Mouse (Mus musculus) intestine, embryonic 15.5 days (tissue): Measurements from ENCODE around the gene Cradd. TPM values are rescaled to one million over a fixed set of nuclear protein-coding genes. Genes with fewer than 3 reads are reported as not detected.

Experiments
- ATAC-seq: fragments of 200-750 bp; cut with Nextera tagmentation; 2 replicates; pipeline ENCODE4 v1.8.0; 2017; ENCODE audit warnings: moderate TSS enrichment, moderate library complexity
- H3K27ac ChIP-seq: fragments of 300-500 bp; sonication (generic); 2 replicates; pipeline ENCODE4 v1.5.1; 2015; ENCODE audit warnings: mild to moderate bottlenecking, inconsistent platforms
- H3K27me3 ChIP-seq: fragments of 300-500 bp; sonication (generic); replicated peaks from 2 replicates; pipeline ENCODE4 v1.6.1; 2015; ENCODE audit warnings: inconsistent platforms
- H3K36me3 ChIP-seq: fragments of 300-500 bp; sonication (generic); 2 replicates; pipeline ENCODE4 v1.6.1; 2015; ENCODE audit warnings: inconsistent platforms
- H3K4me1 ChIP-seq: fragments of 300-500 bp; sonication (generic); replicated peaks from 2 replicates; pipeline ENCODE4 v1.6.1; 2015; ENCODE audit warnings: inconsistent platforms
- H3K4me2 ChIP-seq: fragments of 300-500 bp; sonication (generic); replicated peaks from 2 replicates; pipeline ENCODE4 v1.6.1; 2015; ENCODE audit warnings: mild to moderate bottlenecking, inconsistent platforms
- H3K4me3 ChIP-seq: fragments of 300-500 bp; sonication (generic); replicated peaks from 2 replicates; pipeline ENCODE4 v1.5.1; 2015; ENCODE audit warnings: inconsistent platforms
- H3K9ac ChIP-seq: fragments of 300-500 bp; sonication (generic); 2 replicates; pipeline ENCODE4 v1.6.1; 2015; ENCODE audit warnings: inconsistent platforms
- H3K9me3 ChIP-seq: fragments of 300-500 bp; sonication (generic); 2 replicates; pipeline ENCODE4 v1.6.1; 2016; ENCODE audit warnings: inconsistent platforms
- WGBS: fragments of 180-500 bp; shearing (Covaris S2); methylation state at CpG from one replicate; pipeline ENCODE4 v1.1.7; 2015; 5-methylcytosine and 5-hydroxymethylcytosine counted together
- polyA plus RNA-seq: library from polyadenylated mRNA; unstranded; fragments of >200 nt; fragmentation: Nextera tagmentation; extraction: Ambion mirVana; gene quantifications from 2 replicates; pipeline ENCODE4 v1.2.1, GENCODE M21; 2015

The Cradd gene
- polyA plus RNA-seq, 1 experiment from 2014 or later = 11.2 TPM

DNA sequence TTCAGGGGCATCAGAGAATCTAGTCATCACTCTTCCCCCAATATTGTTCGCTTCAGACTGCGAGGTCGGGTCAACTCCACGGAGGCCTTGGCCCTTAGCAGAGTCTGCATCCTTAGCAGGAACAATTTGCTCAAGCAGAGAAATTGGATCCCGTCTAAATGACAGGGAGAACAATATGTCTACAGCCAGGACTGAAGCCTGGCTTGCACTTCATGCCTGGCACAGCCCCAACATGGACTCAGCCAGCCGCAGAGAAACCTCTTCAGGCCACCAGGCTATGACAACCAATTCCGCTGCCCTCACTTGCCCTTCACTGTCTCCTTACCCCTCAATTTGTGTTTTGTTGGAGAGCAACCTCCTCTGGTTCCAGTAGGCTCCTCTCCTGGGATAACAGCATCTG, 123.6 kb downstream of the Cradd start:
- H3K4me2 ChIP-seq = no peak overlapping the region
- 60% methylated on average over 7 of the region's 7 CpGs for WGBS
- H3K9me3 ChIP-seq = no peaks in the 10 kb centered on the region
- no peak overlapping the region for H3K27ac ChIP-seq
- no peak overlapping the region for H3K4me3 ChIP-seq
- H3K9ac ChIP-seq = no peak overlapping the region
- no peak for ATAC-seq
- H3K36me3 ChIP-seq = no peaks in the 10 kb centered on the region
- no peaks in the 10 kb centered on the region for H3K27me3 ChIP-seq
- no peaks in the 10 kb centered on the region; the same call in 1 of the 2 replicates for H3K4me1 ChIP-seq

DNA sequence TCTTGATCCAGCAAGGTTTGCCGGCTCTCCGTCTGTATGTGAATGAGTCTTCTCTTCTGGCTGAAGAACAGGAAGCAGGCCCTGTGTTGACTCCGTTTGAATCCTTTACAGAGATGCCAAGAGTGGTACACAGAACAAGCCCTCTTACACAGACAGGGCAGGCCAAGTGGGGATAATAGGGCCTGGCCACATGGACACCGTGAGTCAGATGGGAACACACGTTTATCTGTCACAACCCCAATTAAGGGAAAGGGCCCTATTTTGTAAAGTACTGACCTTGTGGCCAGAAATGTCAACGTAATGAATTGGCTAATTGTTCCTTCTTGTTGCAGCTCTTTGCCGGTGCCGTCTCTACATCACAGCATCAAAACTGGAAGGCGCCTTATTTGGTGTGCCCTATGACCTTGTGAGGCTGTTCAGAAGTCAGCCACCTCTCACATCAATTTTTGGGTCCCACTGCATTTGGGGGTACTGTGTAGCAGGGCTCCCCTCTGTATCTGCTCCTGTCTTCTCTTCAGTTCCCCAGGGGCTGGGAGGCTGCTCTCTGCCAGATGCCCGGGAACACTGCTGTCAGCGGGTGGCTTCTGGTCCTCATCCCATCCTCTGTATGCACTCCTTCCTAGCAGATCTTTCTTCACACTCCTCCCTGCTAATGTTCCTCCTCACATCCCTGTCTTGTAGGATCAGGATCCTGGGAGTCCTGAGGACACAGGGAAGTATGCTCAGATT, 124.2 kb downstream of the Cradd start:
- Histone ChIP-seq H3K4me1 (no peaks in the 10 kb centered on the region; the same call in 1 of the 2 replicates), H3K4me3 (no peak overlapping the region), H3K27ac (no peak overlapping the region), H3K4me2 (no peak overlapping the region), H3K9ac (no peak overlapping the region), H3K36me3 (no peaks in the 10 kb centered on the region), H3K27me3 (no peaks in the 10 kb centered on the region), H3K9me3 (no peaks in the 10 kb centered on the region)
- no peak for ATAC-seq
- WGBS = 56% methylated on average over 11 of the region's 11 CpGs

DNA sequence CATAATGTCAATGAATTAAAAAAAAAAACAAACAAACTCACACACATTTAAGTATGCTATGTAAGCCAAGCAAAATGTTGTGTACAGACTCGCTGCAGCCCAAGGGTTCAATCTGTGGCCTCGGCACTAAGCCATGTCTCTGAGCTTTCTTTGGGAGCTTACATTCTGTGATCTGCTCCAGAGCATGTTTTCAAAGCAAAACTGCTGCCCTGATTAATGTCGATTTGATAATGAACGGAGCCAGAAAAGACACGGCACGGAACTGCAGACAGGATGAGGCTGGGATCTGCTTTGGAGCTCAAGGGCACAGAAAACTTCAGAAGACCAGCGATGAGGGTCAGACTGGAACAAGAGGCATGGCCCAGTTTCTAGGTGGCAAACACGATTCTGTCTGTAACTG, 126.6 kb downstream of the Cradd start:
- H3K9ac ChIP-seq = no peak overlapping the region
- H3K9me3 ChIP-seq = no peaks in the 10 kb centered on the region
- H3K36me3 ChIP-seq = no peaks in the 10 kb centered on the region
- H3K4me3 ChIP-seq = no peak overlapping the region
- no peaks in the 10 kb centered on the region for H3K27me3 ChIP-seq
- no peak overlapping the region for H3K27ac ChIP-seq
- no peak for ATAC-seq
- 58% methylated on average over 8 of the region's 8 CpGs for WGBS
- no peak overlapping the region for H3K4me2 ChIP-seq
- H3K4me1 ChIP-seq = no peaks in the 10 kb centered on the region; the same call in 1 of the 2 replicates

DNA sequence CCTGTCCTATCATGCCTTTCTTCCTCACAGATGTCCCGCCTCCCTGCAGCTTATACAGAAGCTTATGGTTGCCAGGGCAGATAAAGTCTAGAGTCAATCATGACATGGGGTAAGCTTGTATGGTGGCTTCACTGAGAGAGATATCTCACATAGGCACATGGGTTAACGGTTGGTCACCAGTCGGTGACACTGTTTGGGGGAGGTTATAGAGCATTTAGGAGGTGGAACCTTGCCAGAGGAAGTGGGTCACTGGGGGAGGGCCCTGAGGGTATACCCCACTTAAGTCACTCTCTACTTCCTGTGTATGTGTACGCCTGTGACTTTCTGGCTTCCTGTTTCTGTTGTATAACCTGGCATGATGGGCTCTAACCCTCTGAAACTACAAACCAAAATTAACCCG, 128.2 kb downstream of the Cradd start:
- 84% methylated on average over 5 of the region's 5 CpGs for whole genome bisulfite sequencing

DNA sequence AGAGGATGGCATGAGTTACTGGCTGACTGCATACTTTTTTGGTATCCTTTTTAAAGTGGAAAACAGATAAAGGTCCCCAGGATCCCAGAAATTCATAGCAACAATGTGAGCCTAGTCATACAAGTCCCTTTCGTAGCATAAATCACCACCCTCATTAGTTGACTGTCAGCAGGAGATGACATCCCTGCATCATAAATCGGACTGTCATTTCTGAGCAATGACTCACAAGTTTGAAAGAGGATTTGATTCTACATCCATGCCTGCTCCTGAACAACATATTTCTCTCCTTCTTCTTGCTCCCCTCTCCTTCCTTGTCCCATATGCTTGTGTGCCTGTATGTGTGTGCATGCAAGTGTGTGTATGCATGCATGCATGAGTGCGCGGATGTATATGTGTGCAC, 129.2 kb downstream of the Cradd start:
- H3K4me2 ChIP-seq = no peak overlapping the region
- no peaks in the 10 kb centered on the region for H3K27me3 ChIP-seq
- peaks cover 3% of the 10 kb centered on the region; the same call in 1 of the 2 replicates for H3K4me1 ChIP-seq
- 90% methylated on average over 4 of the region's 4 CpGs for WGBS
- no peak overlapping the region for H3K27ac ChIP-seq
- no peak overlapping the region for H3K9ac ChIP-seq
- no peaks in the 10 kb centered on the region for H3K9me3 ChIP-seq
- ATAC-seq = no peak
- no peaks in the 10 kb centered on the region for H3K36me3 ChIP-seq
- H3K4me3 ChIP-seq = no peak overlapping the region

More for the DNA sequence above, 128.2 kb downstream of the Cradd start:
- H3K27me3 ChIP-seq = no peaks in the 10 kb centered on the region
- no peaks in the 10 kb centered on the region for H3K36me3 ChIP-seq
- H3K4me3 ChIP-seq = no peak overlapping the region
- no peak overlapping the region for H3K27ac ChIP-seq
- no peak overlapping the region for H3K9ac ChIP-seq
- no peak for ATAC-seq
- H3K4me1 ChIP-seq = peaks cover 3% of the 10 kb centered on the region; the same call in 1 of the 2 replicates
- no peaks in the 10 kb centered on the region for H3K9me3 ChIP-seq
- H3K4me2 ChIP-seq = no peak overlapping the region

DNA sequence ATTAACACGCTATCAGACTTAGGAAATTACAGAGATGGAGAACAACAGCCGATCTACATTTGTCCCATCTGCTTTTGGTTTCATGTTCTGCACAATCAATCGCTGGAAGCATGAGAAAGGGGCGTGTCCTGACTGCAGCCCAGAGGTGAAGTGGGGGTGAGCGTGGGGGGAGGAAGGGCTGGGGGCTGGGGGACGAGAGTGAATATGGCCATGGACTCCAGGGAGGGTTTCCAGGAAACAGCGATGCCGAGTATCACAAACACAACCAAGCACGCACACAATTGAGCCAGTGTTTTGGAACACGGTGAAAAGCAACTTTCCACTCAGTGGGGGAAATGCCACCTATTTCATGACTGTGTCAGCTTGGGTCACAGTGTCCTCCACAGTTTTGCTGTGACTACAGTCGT, 130.1 kb downstream of the Cradd start:
- H3K9ac ChIP-seq = no peak overlapping the region
- 51% methylated on average over 11 of the region's 11 CpGs for WGBS
- no peaks in the 10 kb centered on the region for H3K27me3 ChIP-seq
- no peak overlapping the region for H3K27ac ChIP-seq
- no peaks in the 10 kb centered on the region for H3K36me3 ChIP-seq
- no peaks in the 10 kb centered on the region for H3K9me3 ChIP-seq
- peaks cover 3% of the 10 kb centered on the region; the same call in 1 of the 2 replicates for H3K4me1 ChIP-seq
- no peak overlapping the region for H3K4me3 ChIP-seq
- no peak for ATAC-seq
- H3K4me2 ChIP-seq = peak overlapping the region; percentile 6

DNA sequence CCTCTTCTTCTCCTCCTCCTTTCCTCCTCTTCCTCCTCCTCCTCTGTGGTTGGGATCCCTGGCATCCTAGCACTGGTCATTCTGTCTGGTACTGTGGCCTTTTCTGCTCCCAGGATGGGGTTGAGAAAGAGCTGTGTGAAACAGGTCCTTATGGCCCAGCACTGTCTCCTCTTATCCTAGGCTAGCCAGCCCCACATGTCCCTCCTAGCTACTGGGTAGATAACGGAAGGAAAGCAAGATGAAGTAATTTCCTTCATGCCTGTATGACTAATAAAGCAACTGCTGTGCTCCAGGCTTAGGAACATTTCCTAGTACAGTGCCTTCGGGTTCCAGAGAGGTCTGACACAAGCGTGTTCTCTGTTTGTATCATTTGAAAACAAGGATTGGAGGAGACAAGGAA, 132.1 kb downstream of the Cradd start:
- H3K4me2 ChIP-seq = no peak overlapping the region
- no peak for ATAC-seq
- 52% methylated on average over 3 of the region's 3 CpGs for WGBS
- H3K36me3 ChIP-seq = no peaks in the 10 kb centered on the region
- no peak overlapping the region for H3K4me3 ChIP-seq
- H3K27me3 ChIP-seq = no peaks in the 10 kb centered on the region
- no peak overlapping the region for H3K9ac ChIP-seq
- 0 out of 2 replicates have a peak, but pooled peaks cover 3% of the 10 kb centered on the region for H3K4me1 ChIP-seq
- no peaks in the 10 kb centered on the region for H3K9me3 ChIP-seq
- H3K27ac ChIP-seq = no peak overlapping the region

DNA sequence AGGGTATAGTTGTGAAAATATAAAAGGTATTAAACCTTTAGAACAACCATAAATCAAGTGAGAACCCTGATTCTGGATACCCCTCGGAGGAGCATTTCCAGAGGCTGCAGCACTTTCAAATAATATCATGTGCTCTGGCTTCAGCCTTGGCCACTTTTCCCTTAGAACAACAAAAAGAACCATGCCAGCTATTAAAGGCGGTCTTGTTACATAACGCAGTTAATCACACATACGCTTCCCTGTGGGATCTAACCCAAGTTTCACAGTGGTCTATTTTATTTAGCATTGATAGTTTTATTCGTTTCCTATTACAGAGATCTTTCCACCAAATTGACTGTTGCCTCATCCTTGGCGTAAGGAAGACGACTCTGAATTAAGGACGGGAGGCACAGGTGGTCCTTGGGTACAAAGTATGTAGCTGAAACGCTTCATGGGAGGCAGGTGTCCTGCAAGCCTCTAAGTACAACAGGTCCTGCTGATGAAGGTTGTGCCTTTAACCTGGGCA, 132.7 kb downstream of the Cradd start:
- 86% methylated on average over 9 of the region's 9 CpGs for WGBS
- Histone ChIP-seq H3K36me3 (no peaks in the 10 kb centered on the region), H3K27me3 (no peaks in the 10 kb centered on the region), H3K27ac (no peak overlapping the region), H3K4me1 (0 out of 2 replicates have a peak, but pooled peaks cover 3% of the 10 kb centered on the region), H3K4me3 (no peak overlapping the region), H3K9me3 (no peaks in the 10 kb centered on the region), H3K4me2 (no peak overlapping the region), H3K9ac (no peak overlapping the region)
- ATAC-seq = no peak

DNA sequence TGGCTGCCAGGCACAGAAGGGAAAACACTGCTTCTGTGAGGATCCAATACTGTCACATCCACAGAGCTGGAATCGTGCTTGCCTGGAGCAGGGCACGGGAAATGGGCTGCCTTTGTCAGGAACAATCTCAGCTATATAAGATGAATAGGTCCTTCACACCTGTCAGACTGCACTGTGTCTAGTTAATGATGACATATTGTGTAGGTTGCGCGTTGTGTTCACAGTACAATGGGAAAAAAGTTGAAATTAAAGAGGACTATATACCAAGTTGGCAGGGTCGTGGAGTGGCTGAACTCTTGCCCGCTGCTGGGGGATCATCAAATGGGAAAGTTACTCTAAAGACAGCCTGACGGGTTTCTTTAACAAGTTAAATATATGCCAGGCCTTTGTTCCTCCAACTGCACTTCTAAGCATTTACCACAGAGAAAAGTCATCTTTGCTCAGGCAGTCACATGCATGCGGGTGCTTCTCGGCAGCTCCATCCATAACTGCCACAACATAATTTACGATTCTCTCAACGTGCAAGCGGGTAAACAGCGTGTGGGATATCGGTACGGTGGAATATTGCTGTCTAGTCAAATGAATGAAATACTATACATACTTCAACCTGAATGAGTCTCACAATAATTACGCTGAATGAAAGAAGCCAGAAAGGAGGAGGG, 134.3 kb downstream of the Cradd start:
- Histone ChIP-seq H3K9me3 (no peaks in the 10 kb centered on the region), H3K4me2 (no peak overlapping the region), H3K4me1 (peaks cover 3% of the 10 kb centered on the region; the same call in 1 of the 2 replicates), H3K27me3 (no peaks in the 10 kb centered on the region), H3K4me3 (no peak overlapping the region), H3K9ac (no peak overlapping the region), H3K27ac (no peak overlapping the region), H3K36me3 (no peaks in the 10 kb centered on the region)
- WGBS = 59% methylated on average over 16 of the region's 16 CpGs
- ATAC-seq = no peak

DNA sequence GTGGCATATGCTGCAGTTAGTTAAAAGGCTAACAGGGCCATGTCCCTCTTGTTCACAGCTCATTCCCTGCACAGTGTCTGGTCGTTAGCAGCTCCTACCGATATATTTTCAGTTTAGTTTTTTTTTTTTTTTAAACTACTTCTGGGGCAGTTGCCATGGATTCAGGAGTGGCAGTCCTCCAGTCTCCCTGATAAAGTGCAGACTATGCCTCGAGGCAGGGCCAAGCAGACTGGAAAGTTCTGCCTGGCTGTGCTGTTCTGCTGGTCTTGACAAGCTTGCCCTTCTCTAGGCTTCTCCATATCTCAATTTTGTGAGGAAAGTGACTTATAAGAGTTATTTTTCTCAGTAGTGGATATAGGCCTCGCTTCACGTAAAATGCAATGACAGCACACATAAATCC, 139.7 kb downstream of the Cradd start:
- Histone ChIP-seq H3K4me2 (no peak overlapping the region), H3K27me3 (no peaks in the 10 kb centered on the region), H3K9me3 (no peaks in the 10 kb centered on the region), H3K4me1 (peaks cover 7% of the 10 kb centered on the region), H3K27ac (no peak overlapping the region), H3K9ac (no peak overlapping the region), H3K4me3 (no peak overlapping the region), H3K36me3 (no peaks in the 10 kb centered on the region)
- ATAC-seq = no peak
- 51% methylated on average over 5 of the region's 5 CpGs for WGBS

DNA sequence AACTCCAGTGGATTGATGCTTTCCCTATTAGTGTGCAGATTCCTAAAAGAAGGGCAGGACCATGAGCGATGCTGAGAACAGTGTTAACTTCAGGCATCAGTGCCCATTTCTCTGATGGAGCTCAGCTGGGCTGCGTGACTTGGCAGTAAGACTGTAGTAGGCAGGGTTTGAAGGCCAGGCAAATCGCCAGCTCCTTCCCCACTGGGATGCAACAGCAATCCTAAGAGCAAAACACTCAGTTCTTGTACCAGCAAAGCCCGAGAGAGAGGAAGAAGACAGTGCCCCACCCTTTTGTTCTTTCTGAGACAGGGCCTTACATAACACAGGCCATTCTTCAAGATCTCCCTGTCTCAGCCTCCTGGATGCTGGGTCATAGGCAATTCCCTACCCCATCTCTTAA, 140.9 kb downstream of the Cradd start:
- H3K9ac ChIP-seq = no peak overlapping the region
- H3K27ac ChIP-seq = no peak overlapping the region
- H3K9me3 ChIP-seq = no peaks in the 10 kb centered on the region
- no peak overlapping the region for H3K4me2 ChIP-seq
- H3K4me3 ChIP-seq = no peak overlapping the region
- H3K4me1 ChIP-seq = peaks cover 7% of the 10 kb centered on the region
- ATAC-seq = no peak
- no peaks in the 10 kb centered on the region for H3K36me3 ChIP-seq
- 57% methylated on average over 4 of the region's 4 CpGs for WGBS
- H3K27me3 ChIP-seq = no peaks in the 10 kb centered on the region

DNA sequence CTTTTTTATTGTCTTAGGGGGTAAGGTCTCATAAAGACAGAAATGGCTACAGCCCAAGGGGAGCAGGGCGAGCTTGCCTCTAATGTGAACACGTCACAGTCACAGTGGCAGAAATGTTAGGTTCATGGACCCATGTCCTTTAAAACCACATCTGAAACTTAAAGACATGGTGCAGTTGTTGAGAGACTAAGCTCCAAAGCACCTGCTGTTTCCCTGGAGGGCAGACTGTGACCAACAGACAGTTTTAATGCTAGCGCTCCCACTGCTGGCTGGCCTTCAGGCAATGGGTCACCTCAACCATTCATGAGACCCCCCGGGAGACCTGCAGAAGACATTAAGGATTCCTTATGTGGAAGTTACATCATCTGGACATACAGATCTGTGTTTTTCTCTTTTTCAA, 141.5 kb downstream of the Cradd start:
- Histone ChIP-seq H3K4me2 (no peak overlapping the region), H3K9ac (no peak overlapping the region), H3K4me1 (peaks cover 7% of the 10 kb centered on the region), H3K27ac (no peak overlapping the region), H3K9me3 (no peaks in the 10 kb centered on the region), H3K4me3 (no peak overlapping the region), H3K36me3 (no peaks in the 10 kb centered on the region), H3K27me3 (no peaks in the 10 kb centered on the region)
- WGBS = 75% methylated on average over 4 of the region's 4 CpGs
- ATAC-seq = no peak
